Mouse (Mus musculus): ENCODE data around the gene Nol3.

The Nol3 gene

GRCm38 (mm10) chr8:105309142-105309847 is 33.4 kb downstream of the Nol3 start:
- no peak for DNase-seq

- DNase-seq, result no peak
These were observed 34.2 kb downstream of the Nol3 start for GRCm38 (mm10) chr8:105310118-105310517.

GRCm38 (mm10) chr8:105311718-105312117 is 35.8 kb downstream of the Nol3 start:
- no peak for DNase-seq

- DNase-seq, result no peak
These were observed 37.0 kb downstream of the Nol3 start for GRCm38 (mm10) chr8:105312891-105313481.

GRCm38 (mm10) chr8:105313622-105314402 is 37.9 kb downstream of the Nol3 start:
- peak; percentile 28 for DNase-seq

- DNase-seq, result no peak
These were observed 39.3 kb downstream of the Nol3 start for GRCm38 (mm10) chr8:105315073-105315769.

GRCm38 (mm10) chr8:105317941-105318340 is 42.0 kb downstream of the Nol3 start:
- DNase-seq, result no peak

GRCm38 (mm10) chr8:105318662-105319190 is 42.8 kb downstream of the Nol3 start:
- DNase-seq, result no peak

GRCm38 (mm10) chr8:105323183-105323582 is 47.2 kb downstream of the Nol3 start:
- no peak for DNase-seq

GRCm38 (mm10) chr8:105325641-105326093 is 49.7 kb downstream of the Nol3 start:
- DNase-seq, result peak; percentile 59

GRCm38 (mm10) chr8:105326141-105326672 is 50.3 kb downstream of the Nol3 start, which contains the start of the genes Lrrc29 and Tmem208:
Gene Lrrc29 (minus strand): TSS chr8:105326278.
Gene Tmem208 (plus strand): TSS chr8:105326354.
- peak; percentile 98 for DNase-seq

GRCm38 (mm10) chr8:105326968-105327367 is 51.0 kb downstream of the Nol3 start:
- DNase-seq, result no peak

- DNase-seq, result no peak
These were observed 54.4 kb downstream of the Nol3 start for GRCm38 (mm10) chr8:105330325-105330724.

GRCm38 (mm10) chr8:105331469-105331868 is 55.5 kb downstream of the Nol3 start:
- no peak for DNase-seq

All from embryo, embryonic 11 days (tissue).